Mouse (Mus musculus): Measurements from ENCODE around the gene Ip6k3. TPM values are rescaled to one million over a fixed set of nuclear protein-coding genes. Genes with fewer than 3 reads are reported as not detected.

The Ip6k3 gene
- polyA plus RNA-seq, 1 experiment from 2014 or later = 0.16 TPM

DNA sequence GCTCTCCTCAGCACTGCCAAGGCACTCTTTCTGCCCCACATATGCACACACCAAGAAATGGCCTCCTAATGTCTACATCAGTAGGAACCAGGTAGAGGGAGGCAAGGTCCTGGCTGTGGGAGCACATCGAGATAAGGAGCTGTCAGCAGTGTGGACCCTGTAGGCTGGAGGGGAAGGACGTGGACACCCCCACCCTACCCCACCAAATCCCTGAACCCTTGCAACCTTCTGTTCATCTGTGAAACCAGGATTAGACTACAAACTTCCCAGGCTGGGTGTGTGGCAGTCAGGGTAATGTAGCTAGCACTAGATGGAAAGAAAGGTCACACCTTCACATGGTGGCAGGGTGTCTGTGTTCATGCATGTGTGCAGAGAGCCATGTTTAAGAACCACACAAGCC is 44.5 kb downstream of the Ip6k3 start:
- Histone ChIP-seq H3K9ac (no peak overlapping the region), H3K4me3 (no peak overlapping the region), H3K27ac (replicated peaks) (no peak overlapping the region), H3K9me3 (no peaks in the 10 kb centered on the region), H3K27me3 (replicated peaks) (no peaks in the 10 kb centered on the region), H3K4me1 (peaks cover 29% of the 10 kb centered on the region), H3K4me2 (no peak overlapping the region), H3K36me3 (peaks cover 51% of the 10 kb centered on the region)
- 70% methylated on average over 2 of the region's 2 CpGs for WGBS
- no peak for ATAC-seq (ENCODE audit: extremely low read depth, insufficient number of reproducible peaks, low FRiP score, low TSS enrichment)

- Histone ChIP-seq H3K27me3 (replicated peaks) (no peaks in the 10 kb centered on the region), H3K4me2 (no peak overlapping the region), H3K27ac (replicated peaks) (no peak overlapping the region), H3K4me1 (peaks cover 26% of the 10 kb centered on the region), H3K9ac (no peak overlapping the region), H3K36me3 (peaks cover 52% of the 10 kb centered on the region), H3K9me3 (no peaks in the 10 kb centered on the region), H3K4me3 (no peak overlapping the region)
- 77% methylated on average over 11 of the region's 11 CpGs for WGBS
- no peak for ATAC-seq (ENCODE audit: extremely low read depth, insufficient number of reproducible peaks, low FRiP score, low TSS enrichment)
Measured at GRCm38 (mm10) chr17:27122701-27123100, 44.9 kb downstream of the Ip6k3 start.

- Histone ChIP-seq H3K36me3 (peaks cover 58% of the 10 kb centered on the region), H3K4me2 (no peak overlapping the region)
- WGBS = 79% methylated on average over 7 of the region's 7 CpGs
Measured at GRCm38 (mm10) chr17:27121781-27122180, 45.8 kb downstream of the Ip6k3 start.

DNA sequence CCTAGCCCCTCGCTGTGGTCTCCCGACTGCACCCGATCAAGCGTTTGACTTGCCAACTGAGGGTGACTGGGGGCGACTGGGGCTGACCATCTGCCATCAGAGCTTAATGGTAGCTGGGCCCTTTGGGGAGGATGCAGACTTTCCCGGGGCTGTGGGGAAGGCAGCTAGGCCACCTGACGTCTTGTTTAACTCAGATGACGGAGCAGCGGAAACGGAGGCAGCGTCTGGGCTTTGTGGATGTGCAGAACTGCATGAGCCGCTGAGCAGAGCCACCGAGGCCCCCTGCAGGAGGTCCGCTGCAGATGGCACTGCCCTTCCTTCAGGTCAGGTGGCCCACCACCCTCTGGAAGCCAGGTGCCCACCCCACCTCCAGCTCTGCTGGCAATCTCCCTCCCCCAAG is 46.3 kb downstream of the Ip6k3 start:
- Histone ChIP-seq H3K9me3 (no peaks in the 10 kb centered on the region), H3K4me3 (no peak overlapping the region), H3K9ac (no peak overlapping the region), H3K4me1 (peaks cover 26% of the 10 kb centered on the region), H3K4me2 (no peak overlapping the region), H3K27ac (replicated peaks) (no peak overlapping the region), H3K36me3 (peaks cover 62% of the 10 kb centered on the region), H3K27me3 (replicated peaks) (no peaks in the 10 kb centered on the region)
- ATAC-seq (ENCODE audit: extremely low read depth, insufficient number of reproducible peaks, low FRiP score, low TSS enrichment) = no peak
- WGBS = 58% methylated on average over 14 of the region's 14 CpGs

More at GRCm38 (mm10) chr17:27121781-27122180, 45.8 kb downstream of the Ip6k3 start:
- no peak for ATAC-seq (ENCODE audit: extremely low read depth, insufficient number of reproducible peaks, low FRiP score, low TSS enrichment)
- Histone ChIP-seq H3K27ac (replicated peaks) (no peak overlapping the region), H3K4me3 (no peak overlapping the region), H3K9ac (no peak overlapping the region), H3K27me3 (replicated peaks) (no peaks in the 10 kb centered on the region), H3K4me1 (peaks cover 26% of the 10 kb centered on the region), H3K9me3 (no peaks in the 10 kb centered on the region)

GRCm38 (mm10) chr17:27120561-27121024 is 47.0 kb downstream of the Ip6k3 start:
- Histone ChIP-seq H3K4me1 (peaks cover 26% of the 10 kb centered on the region), H3K4me2 (no peak overlapping the region), H3K4me3 (no peak overlapping the region), H3K9me3 (no peaks in the 10 kb centered on the region), H3K36me3 (peaks cover 59% of the 10 kb centered on the region), H3K27me3 (replicated peaks) (no peaks in the 10 kb centered on the region), H3K9ac (no peak overlapping the region), H3K27ac (replicated peaks) (no peak overlapping the region)
- no peak for ATAC-seq (ENCODE audit: extremely low read depth, insufficient number of reproducible peaks, low FRiP score, low TSS enrichment)
- WGBS = 9% methylated on average over 18 of the region's 18 CpGs

DNA sequence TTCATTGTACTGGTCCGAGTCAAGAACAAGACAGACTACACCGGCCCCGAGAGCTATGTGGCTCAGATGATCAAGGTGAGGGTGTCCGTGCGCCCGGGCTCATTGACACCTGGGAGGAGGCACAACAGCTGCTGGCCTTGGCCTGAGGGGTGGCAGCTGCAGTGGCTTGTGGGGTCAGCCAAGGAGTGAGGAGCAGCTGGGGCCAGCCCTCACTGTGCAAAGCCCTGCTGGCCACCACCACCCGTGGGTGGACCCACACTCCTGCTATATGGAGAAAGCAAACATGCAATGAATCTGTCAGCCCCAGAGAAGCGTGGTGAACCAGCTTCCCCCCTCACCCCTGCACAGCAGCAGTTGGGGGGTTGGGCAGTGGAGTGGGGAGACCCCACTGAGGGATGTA is 47.6 kb downstream of the Ip6k3 start:
- Histone ChIP-seq H3K9me3 (no peaks in the 10 kb centered on the region), H3K27ac (replicated peaks) (no peak overlapping the region), H3K4me1 (peaks cover 23% of the 10 kb centered on the region), H3K4me2 (no peak overlapping the region), H3K4me3 (no peak overlapping the region), H3K36me3 (peaks cover 53% of the 10 kb centered on the region), H3K27me3 (replicated peaks) (no peaks in the 10 kb centered on the region), H3K9ac (no peak overlapping the region)
- ATAC-seq (ENCODE audit: extremely low read depth, insufficient number of reproducible peaks, low FRiP score, low TSS enrichment) = no peak
- WGBS = 70% methylated on average over 8 of the region's 8 CpGs

DNA sequence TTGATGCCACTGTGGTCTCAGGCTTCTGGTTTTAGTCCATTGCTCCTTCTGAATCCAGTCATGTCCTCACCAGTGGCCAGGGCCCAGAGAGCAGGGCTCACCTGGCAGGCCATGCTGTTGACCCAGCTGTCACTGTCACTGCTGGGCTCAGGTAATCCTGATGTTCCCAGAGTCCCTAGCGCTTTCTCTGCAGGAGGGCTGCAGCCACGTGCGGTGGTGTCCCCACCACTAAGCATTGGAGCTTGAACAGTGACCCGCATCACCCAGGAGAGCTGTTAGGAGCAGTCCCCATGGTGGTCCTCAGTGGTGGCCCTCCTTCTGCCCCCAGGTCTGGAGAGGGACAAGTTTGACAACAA is 48.1 kb downstream of the Ip6k3 start:
- no peak overlapping the region for H3K4me2 ChIP-seq
- H3K27me3 ChIP-seq (replicated peaks) = no peaks in the 10 kb centered on the region
- no peak for ATAC-seq (ENCODE audit: extremely low read depth, insufficient number of reproducible peaks, low FRiP score, low TSS enrichment)
- H3K9me3 ChIP-seq = no peaks in the 10 kb centered on the region
- 84% methylated on average over 4 of the region's 4 CpGs for WGBS
- H3K4me3 ChIP-seq = no peak overlapping the region
- peaks cover 20% of the 10 kb centered on the region for H3K4me1 ChIP-seq
- peaks cover 52% of the 10 kb centered on the region for H3K36me3 ChIP-seq
- H3K27ac ChIP-seq (replicated peaks) = no peak overlapping the region
- no peak overlapping the region for H3K9ac ChIP-seq

GRCm38 (mm10) chr17:27118676-27119539 is 48.7 kb downstream of the Ip6k3 start:
- Histone ChIP-seq H3K27ac (replicated peaks) (no peak overlapping the region), H3K4me3 (no peak overlapping the region), H3K4me1 (peaks cover 20% of the 10 kb centered on the region), H3K36me3 (peaks cover 52% of the 10 kb centered on the region), H3K4me2 (no peak overlapping the region), H3K9me3 (no peaks in the 10 kb centered on the region), H3K9ac (no peak overlapping the region), H3K27me3 (replicated peaks) (no peaks in the 10 kb centered on the region)
- no peak for ATAC-seq (ENCODE audit: extremely low read depth, insufficient number of reproducible peaks, low FRiP score, low TSS enrichment)
- 69% methylated on average over 25 of the region's 25 CpGs for WGBS

DNA sequence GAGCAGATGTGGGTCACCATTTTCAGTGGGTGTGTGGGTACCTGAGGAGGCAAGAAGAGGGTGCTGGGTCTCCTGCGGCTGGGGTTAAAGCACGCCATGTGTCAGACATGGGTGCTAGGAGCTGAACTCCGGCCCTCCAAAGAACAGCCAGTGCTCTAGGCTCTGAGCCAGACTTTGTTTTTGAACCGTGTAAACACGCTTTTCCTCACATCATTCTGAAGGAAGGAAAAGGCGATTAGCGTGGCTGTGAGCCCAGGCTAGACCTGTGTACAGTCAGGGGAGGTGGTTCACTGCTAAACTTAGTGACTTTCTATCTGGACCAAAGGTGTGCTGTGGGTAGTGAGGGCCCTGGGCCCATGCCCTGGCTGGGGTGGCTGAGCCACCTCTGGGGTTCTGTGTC is 57.5 kb downstream of the Ip6k3 start:
- 84% methylated on average over 7 of the region's 7 CpGs for WGBS
- Histone ChIP-seq H3K4me3 (no peak overlapping the region), H3K9me3 (no peaks in the 10 kb centered on the region), H3K4me1 (no peaks in the 10 kb centered on the region), H3K27ac (replicated peaks) (no peak overlapping the region), H3K27me3 (replicated peaks) (no peaks in the 10 kb centered on the region), H3K4me2 (no peak overlapping the region), H3K36me3 (peaks cover 18% of the 10 kb centered on the region), H3K9ac (no peak overlapping the region)
- no peak for ATAC-seq (ENCODE audit: extremely low read depth, insufficient number of reproducible peaks, low FRiP score, low TSS enrichment)

DNA sequence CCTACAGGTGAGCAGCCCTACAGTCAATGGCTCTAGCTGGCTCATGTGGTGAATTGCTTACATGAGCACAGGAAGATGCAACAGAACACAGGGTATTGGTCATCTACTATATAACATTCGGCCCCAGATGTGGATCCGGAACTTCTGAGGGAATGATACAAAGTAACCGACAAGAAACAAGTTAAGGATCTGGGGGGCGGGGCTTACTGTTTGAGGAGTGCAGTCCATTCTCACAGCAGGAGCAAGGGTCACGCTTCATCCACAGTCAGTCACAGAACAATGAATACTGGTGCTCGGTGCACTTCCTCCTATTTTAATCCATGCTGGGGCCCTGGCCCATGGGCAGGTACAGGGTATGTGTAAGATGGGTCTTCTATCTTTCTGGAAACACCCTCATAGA is 59.7 kb downstream of the Ip6k3 start:
- Histone ChIP-seq H3K36me3 (peaks cover 8% of the 10 kb centered on the region; the same call in 1 of the 2 replicates), H3K4me2 (no peak overlapping the region), H3K9ac (no peak overlapping the region), H3K27me3 (replicated peaks) (no peaks in the 10 kb centered on the region), H3K4me1 (no peaks in the 10 kb centered on the region), H3K9me3 (no peaks in the 10 kb centered on the region), H3K27ac (replicated peaks) (no peak overlapping the region), H3K4me3 (no peak overlapping the region)
- no peak for ATAC-seq (ENCODE audit: extremely low read depth, insufficient number of reproducible peaks, low FRiP score, low TSS enrichment)
- 70% methylated on average over 6 of the region's 6 CpGs for WGBS

- no peak for ATAC-seq (ENCODE audit: extremely low read depth, insufficient number of reproducible peaks, low FRiP score, low TSS enrichment)
- Histone ChIP-seq H3K4me3 (no peak overlapping the region), H3K9me3 (no peaks in the 10 kb centered on the region), H3K27me3 (replicated peaks) (no peaks in the 10 kb centered on the region), H3K36me3 (peaks cover 8% of the 10 kb centered on the region; the same call in 1 of the 2 replicates), H3K4me1 (no peaks in the 10 kb centered on the region), H3K27ac (replicated peaks) (no peak overlapping the region), H3K4me2 (no peak overlapping the region), H3K9ac (no peak overlapping the region)
- WGBS = 83% methylated on average over 9 of the region's 9 CpGs
Measured at GRCm38 (mm10) chr17:27106745-27107144, 60.9 kb downstream of the Ip6k3 start.
